Mouse (Mus musculus): ENCODE data around the gene Abr. TPM values are rescaled to one million over a fixed set of nuclear protein-coding genes. Genes with fewer than 3 reads are reported as not detected.
A peak's percentile ranks its signal among the peaks of the same experiment; 100 is the strongest.

Abr gene
- polyA plus RNA-seq, 1 experiment = 215 TPM

DNA sequence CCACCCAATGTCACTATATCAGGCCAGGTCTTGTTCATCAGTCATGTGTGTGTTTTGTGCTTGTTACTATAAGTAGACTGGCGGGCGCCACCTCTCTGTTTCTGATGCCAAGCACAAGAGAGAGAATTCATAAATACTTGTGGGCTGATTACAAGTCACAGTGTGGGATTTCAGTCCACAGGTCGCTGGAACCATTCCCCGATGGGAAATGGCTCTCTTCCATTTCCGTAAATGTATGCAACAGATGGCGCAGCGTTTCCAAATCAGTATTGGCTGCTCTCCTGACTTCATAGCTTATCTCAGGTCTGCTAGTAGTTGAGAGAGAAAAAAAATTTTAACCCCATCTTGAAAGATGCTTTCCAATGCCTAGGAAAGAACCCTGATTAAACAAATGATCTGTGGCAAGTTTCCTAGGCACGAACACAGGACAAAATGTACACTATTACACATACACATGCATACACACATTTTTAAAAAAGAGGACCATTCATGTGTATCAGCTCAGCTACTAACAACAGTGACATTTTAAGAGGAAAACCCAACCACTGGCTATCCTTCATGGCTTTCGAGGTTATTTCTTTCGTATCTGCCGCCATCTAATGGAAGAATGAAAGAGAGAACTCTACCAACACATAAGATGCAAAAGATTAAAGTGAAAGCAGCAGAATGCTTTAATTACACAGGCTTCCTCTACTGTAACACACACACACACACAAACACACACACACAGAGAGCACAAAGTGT, 222.4 kb downstream of the Abr start:
- DNase-seq (ENCODE audit: low read depth) = peak; percentile 85
- peak; percentile 35; the same call in 1 of the 2 replicates for TF ChIP-seq CTCF (IDR thresholded peaks at IDR 0.05; ENCODE audit: borderline replicate concordance, extremely low read depth, insufficient read depth, insufficient read length)
- no peak for TF ChIP-seq POLR2A (IDR thresholded peaks at IDR 0.05; ENCODE audit: borderline replicate concordance, extremely low read depth, insufficient read depth, insufficient read length, poor library complexity, severe bottlenecking)

GRCm38 (mm10) chr11:76398798-76399586, 223.1 kb downstream of the Abr start, which contains the start of gene Nxn:
Gene Nxn (minus strand): TSS chr11:76399140.
- TF ChIP-seq POLR2A (IDR thresholded peaks at IDR 0.05; ENCODE audit: borderline replicate concordance, extremely low read depth, insufficient read depth, insufficient read length, poor library complexity, severe bottlenecking) (0 out of 2 replicates have a peak, but pooled peaks have one; percentile 33), CTCF (IDR thresholded peaks at IDR 0.05; ENCODE audit: borderline replicate concordance, extremely low read depth, insufficient read depth, insufficient read length) (no peak)

GRCm38 (mm10) chr11:76398312-76398797, 223.8 kb downstream of the Abr start:
- no peak for TF ChIP-seq POLR2A (IDR thresholded peaks at IDR 0.05; ENCODE audit: borderline replicate concordance, extremely low read depth, insufficient read depth, insufficient read length, poor library complexity, severe bottlenecking)
- no peak for TF ChIP-seq CTCF (IDR thresholded peaks at IDR 0.05; ENCODE audit: borderline replicate concordance, extremely low read depth, insufficient read depth, insufficient read length)
- peak; percentile 54 for DNase-seq (ENCODE audit: low read depth)

More at GRCm38 (mm10) chr11:76398798-76399586, 223.1 kb downstream of the Abr start, which contains the start of gene Nxn:
- DNase-seq (ENCODE audit: low read depth) = peak; percentile 94

DNA sequence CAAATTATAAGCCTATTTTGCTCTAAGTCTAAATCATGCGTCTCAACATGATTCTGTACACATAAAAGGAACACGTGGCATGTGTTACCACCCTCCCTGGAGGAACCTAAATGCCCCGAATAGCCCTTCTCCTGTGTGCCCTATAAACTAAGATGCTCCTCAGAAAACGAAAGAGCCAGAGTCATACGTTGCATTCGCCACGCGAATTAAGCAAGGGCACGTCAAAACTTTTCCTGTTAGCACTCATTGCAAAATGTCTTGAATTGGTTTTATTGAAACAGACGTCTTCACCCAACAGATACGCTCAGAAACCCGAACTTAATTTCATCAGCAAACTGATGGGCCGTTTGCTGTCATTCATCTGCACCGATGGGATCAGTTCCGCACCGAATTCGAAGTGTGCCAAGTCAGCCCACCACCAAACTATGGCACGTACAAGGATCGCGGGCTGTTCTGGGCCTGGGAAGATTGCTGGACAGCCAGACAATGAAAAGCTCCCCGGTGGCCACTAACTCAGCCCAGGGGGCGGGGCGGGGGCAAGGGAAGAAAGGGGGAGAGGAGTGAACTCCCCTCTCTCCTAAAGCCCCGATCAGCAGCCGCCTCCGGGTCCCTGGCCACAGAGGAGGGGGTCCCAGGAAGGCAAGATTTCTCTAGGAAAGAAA, 224.3 kb downstream of the Abr start:
- TF ChIP-seq CTCF (IDR thresholded peaks at IDR 0.05; ENCODE audit: borderline replicate concordance, extremely low read depth, insufficient read depth, insufficient read length) = no peak
- no peak for TF ChIP-seq POLR2A (IDR thresholded peaks at IDR 0.05; ENCODE audit: borderline replicate concordance, extremely low read depth, insufficient read depth, insufficient read length, poor library complexity, severe bottlenecking)
- DNase-seq (ENCODE audit: low read depth) = peak; percentile 55

- no peak for DNase-seq (ENCODE audit: low read depth)
- TF ChIP-seq POLR2A (IDR thresholded peaks at IDR 0.05; ENCODE audit: borderline replicate concordance, extremely low read depth, insufficient read depth, insufficient read length, poor library complexity, severe bottlenecking) (no peak), CTCF (IDR thresholded peaks at IDR 0.05; ENCODE audit: borderline replicate concordance, extremely low read depth, insufficient read depth, insufficient read length) (no peak)
These were observed 229.1 kb downstream of the Abr start for GRCm38 (mm10) chr11:76392996-76393395.

GRCm38 (mm10) chr11:76392532-76392931, 229.6 kb downstream of the Abr start:
- DNase-seq (ENCODE audit: low read depth) = no peak
- no peak for TF ChIP-seq POLR2A (IDR thresholded peaks at IDR 0.05; ENCODE audit: borderline replicate concordance, extremely low read depth, insufficient read depth, insufficient read length, poor library complexity, severe bottlenecking)
- TF ChIP-seq CTCF (IDR thresholded peaks at IDR 0.05; ENCODE audit: borderline replicate concordance, extremely low read depth, insufficient read depth, insufficient read length) = peak; percentile 4; the same call in 1 of the 2 replicates

DNA sequence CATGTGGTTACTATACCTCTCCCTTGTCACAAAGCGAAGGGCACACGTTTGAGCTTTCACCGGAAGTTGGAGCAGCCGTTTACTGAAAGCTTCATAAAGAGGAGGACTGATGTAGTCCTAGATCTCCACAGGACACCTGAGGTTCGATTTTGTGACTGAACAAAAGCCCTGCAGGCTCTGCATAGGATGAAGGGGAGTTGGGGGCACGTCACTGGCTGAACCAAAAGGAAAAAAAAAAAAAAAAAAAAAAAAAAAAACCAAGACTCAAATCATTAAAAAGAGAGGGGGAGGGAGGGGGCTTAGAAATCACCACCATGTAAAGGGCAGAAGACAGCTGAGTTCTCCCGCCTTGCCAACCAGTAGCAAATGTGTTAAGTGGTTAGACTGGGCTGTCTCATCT, 233.4 kb downstream of the Abr start:
- peak; percentile 79 for DNase-seq (ENCODE audit: low read depth)
- TF ChIP-seq POLR2A (IDR thresholded peaks at IDR 0.05; ENCODE audit: borderline replicate concordance, extremely low read depth, insufficient read depth, insufficient read length, poor library complexity, severe bottlenecking) (no peak), CTCF (IDR thresholded peaks at IDR 0.05; ENCODE audit: borderline replicate concordance, extremely low read depth, insufficient read depth, insufficient read length) (no peak)

DNA sequence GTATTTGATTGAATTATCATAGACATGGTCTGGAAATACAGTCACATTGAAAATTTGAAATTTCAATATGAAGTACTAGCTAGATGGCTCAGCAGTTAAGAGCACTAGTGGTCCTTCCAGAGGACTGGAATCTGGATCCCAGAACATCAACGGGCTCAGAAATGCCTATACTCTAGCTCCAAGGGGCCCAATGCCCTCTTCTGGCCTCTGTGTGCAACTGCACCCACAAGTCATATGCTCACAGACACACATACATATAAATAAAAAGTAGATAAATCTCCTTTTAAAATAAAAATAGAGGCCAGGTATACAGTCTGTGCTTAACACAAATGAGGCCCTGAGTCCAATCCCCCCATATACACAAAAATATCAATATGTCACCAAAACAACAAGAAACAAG, 235.0 kb downstream of the Abr start:
- TF ChIP-seq CTCF (IDR thresholded peaks at IDR 0.05; ENCODE audit: borderline replicate concordance, extremely low read depth, insufficient read depth, insufficient read length) (peak; percentile 38; the same call in 1 of the 2 replicates), POLR2A (IDR thresholded peaks at IDR 0.05; ENCODE audit: borderline replicate concordance, extremely low read depth, insufficient read depth, insufficient read length, poor library complexity, severe bottlenecking) (no peak)
- DNase-seq (ENCODE audit: low read depth) = no peak

DNA sequence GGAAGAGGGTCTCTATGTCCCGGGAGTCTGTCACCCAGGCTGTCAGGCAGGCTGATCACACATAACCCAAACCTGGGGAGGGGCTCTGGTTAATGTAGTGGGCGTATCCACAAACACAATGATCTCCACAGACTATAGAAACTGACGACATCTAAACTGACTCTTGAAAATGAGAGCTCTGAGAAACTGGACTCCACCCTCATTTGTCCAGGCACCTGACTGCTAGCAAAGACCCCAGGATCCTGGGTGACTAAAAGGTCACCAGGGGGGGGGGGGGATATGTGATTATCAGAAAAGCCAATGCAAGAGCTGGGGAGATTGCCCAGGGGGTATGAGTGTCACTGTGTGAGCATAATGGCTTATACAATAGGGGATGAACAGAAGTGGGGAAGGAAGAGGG, 236.4 kb downstream of the Abr start:
- no peak for TF ChIP-seq CTCF (IDR thresholded peaks at IDR 0.05; ENCODE audit: borderline replicate concordance, extremely low read depth, insufficient read depth, insufficient read length)
- TF ChIP-seq POLR2A (IDR thresholded peaks at IDR 0.05; ENCODE audit: borderline replicate concordance, extremely low read depth, insufficient read depth, insufficient read length, poor library complexity, severe bottlenecking) = no peak
- DNase-seq (ENCODE audit: low read depth) = no peak

- peak; percentile 91 for DNase-seq (ENCODE audit: low read depth)
These were observed 237.1 kb downstream of the Abr start for GRCm38 (mm10) chr11:76385017-76385416.

DNA sequence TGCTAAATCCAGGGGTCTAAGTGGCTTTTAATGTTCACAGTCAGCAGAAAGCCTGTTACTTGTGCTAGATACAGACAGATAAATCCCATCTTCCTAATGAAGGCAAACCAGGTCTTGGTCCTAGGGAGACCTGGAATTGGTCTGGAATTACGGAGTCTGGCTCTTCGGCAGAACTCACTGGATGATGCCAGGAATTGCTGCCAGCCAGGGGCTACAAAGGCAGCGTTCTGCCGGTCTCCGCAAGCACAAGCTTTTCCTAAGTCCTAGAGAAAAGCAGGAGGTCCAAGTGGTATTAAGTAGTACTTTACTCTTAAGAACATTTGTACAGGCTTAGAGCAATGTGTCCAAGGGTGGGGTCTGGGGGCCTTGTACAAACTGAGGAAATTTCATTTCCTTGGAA, 237.8 kb downstream of the Abr start:
- peak; percentile 82 for DNase-seq (ENCODE audit: low read depth)
- TF ChIP-seq CTCF (IDR thresholded peaks at IDR 0.05; ENCODE audit: borderline replicate concordance, extremely low read depth, insufficient read depth, insufficient read length) = no peak
- no peak for TF ChIP-seq POLR2A (IDR thresholded peaks at IDR 0.05; ENCODE audit: borderline replicate concordance, extremely low read depth, insufficient read depth, insufficient read length, poor library complexity, severe bottlenecking)

More at GRCm38 (mm10) chr11:76385017-76385416, 237.1 kb downstream of the Abr start:
- TF ChIP-seq CTCF (IDR thresholded peaks at IDR 0.05; ENCODE audit: borderline replicate concordance, extremely low read depth, insufficient read depth, insufficient read length) (no peak), POLR2A (IDR thresholded peaks at IDR 0.05; ENCODE audit: borderline replicate concordance, extremely low read depth, insufficient read depth, insufficient read length, poor library complexity, severe bottlenecking) (no peak)

Measured in brain, embryonic 14.5 days (tissue).